Mouse (Mus musculus) brain, embryonic 18.5 days (tissue): ENCODE results near the gene Myl6b.
"Not testable (repeated sequence)": the region's sequence is repeated elsewhere in the genome, so short reads cannot be mapped to it uniquely, and the experiment has no call there.

Source experiments
- DNase-seq: peaks from one replicate; pipeline ENCODE4 v3.0.0-alpha.2; 2012; ENCODE audit warnings: low read depth, low spot score

The Myl6b gene

DNA sequence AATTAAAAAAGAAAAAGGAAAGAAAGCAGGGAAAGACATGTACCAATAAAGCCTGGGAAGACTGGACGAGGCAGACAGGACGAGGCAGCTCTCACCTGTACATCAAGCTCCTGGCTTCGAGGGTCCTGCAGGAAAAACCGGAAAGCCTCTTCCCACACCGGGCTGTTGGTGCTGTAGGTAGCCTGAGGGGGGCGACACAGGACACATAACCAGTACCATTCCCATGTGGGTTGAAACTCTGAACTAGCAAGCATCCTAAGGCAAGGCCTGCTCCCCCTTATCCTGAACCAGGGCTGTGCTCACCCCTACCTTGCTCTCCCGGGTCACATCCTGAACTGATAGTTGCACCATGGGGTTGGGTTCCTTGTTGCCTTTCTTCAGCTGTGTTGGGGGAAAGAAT, 20.3 kb upstream of the Myl6b start:
- DNase-seq = no peak

DNA sequence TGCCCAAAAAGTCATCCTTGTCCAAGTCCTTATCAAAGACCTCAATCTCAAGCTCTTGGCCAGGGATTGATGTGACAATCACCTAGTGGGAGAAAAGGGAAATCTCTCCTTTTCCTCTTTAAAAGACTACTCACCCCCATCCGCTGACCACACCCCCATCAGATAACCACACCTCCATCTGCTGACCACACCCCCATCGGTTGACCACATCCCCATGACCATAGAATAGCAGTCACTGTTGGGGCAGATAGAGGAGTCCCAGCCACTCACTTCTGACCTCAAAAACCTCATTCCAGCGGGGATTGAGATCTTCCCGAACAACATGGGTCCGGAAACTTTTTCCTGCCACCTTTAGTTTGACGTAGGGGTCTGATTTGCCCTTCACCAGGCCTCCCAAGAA, 18.2 kb upstream of the Myl6b start:
- DNase-seq = no peak

DNA sequence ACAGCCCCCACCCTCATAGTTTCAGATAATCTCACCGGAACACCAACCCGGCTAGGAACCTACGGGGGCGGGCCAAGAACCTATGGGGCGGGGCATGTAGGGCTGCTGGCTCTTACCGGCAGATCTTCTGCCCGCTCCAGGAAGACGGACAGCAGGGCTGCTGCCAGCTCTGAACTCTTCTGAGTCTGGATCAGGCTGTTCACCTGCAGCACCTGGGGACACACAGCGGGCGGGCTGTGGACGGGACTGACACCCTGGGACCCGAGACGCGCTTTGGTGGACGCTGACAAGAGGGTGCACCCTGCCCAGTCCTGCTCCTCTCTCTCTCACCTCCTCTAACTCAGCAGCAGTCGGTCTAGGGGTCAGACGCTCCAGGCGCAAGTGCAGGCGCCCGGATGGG, 17.5 kb upstream of the Myl6b start:
- DNase-seq = no peak

DNA sequence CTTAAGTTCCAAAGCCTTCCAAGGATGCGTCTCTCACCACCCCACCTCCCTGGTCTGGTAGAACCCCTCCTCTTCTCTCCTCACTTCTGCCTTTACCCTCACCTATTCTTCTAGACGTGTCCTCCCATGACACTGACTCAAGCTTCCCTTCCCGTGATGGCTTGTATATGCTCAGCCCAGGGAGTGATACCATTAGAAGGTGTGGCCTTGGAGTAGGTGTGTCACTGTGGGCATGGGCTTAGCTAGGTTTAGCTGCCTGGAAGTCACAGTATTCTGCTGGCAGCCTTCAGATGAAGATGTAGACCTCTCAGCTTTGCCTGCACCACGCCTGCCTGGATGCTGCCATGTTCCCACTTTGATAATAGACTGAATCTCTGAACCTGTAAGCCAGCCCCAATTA, 16.6 kb upstream of the Myl6b start:
- no peak for DNase-seq

DNA sequence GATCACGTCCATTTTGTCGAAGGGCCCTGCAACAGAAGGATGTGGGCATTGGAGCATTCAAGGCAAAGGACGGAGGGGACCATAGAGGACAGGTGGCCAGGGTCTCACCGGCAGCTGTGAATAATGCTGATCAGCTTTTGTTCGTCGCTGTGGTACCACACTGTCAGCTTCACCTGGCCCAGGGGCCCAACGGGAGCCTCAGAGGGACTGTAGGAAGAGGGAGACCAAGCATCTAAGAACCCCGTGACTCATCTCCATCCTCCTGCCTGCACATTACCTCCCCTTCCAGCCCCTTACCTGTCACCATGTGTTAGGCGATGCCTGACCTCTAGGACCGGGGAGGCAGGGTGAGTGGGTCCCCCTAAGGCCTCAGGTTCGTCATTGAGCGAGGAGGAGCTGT, 13.3 kb upstream of the Myl6b start:
- no peak for DNase-seq

DNA sequence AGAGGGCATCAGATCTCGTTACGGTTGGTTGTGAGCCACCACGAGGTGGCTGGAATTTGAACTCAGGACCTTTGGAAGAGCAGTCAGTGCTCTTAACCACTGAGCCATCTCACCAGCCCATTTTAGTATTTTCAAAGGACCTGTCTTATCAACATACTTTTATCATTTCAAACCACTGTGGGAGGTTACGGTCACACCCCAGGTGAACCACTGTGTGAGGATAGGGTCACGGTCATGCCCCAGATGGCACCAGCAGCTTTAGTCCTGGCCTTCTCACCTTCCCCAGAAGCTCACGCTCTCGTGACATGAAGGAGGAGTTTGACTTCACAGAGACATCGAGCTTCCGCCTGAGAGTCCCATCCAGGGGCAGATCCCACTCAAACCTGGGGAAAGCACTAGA, 12.7 kb upstream of the Myl6b start:
- DNase-seq = no peak

DNA sequence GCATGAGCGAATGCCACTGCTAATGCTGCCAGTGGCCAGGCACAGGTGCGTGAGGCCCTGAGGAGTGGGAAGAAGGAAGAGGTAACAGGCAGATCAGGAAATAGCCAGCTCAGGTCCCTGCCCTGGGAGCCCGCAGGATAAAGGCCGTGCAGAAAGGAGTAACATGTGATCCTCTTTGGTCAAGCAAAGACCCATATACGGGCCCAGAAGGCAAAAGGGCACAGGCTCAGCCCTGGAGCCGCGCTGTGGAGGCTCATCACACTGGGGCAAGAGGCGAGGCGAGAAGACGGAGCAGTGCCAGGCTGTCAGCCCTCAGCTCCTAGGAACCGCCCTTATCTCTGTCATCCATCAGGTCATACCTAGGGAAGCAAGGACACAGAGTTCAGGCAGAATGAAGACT, 11.8 kb upstream of the Myl6b start:
- no peak for DNase-seq

DNA sequence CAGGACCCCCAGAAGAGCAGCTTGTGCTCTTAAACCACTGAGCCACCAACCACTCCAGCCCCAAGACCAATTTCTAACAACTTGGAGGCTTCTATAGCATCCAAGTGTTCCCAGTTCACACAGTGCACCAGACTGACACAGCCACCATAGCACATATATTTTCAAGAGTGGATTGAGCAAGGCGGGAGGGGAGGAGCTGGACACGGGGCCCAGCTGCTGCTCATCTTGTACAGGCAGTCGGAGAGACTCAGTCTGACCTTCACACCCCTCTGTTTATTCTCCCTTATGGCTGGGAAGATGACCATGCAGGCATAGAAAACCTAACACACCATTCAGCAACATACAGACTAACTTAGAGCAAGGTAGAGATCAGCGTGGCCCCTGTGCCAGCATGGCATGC, 11.3 kb upstream of the Myl6b start:
- no peak for DNase-seq

DNA sequence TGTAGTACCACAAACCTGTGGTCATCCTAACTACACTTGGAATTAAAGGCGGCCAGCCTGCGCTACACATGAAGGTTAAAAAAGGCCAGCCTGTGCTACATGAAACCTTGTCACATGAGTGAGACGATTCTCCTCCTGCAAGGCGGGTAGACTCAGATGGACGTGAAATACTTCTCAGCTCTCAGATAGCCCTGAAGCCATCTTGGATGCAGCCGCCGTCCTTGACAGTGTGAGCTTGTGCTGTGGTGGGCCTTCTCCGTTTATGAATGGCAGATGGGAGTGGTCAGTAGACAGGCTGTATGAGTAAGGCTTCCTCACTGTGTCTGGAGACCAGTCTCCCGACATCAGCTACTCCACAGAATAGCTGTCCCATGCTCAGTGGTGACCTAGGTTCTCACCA, 10.7 kb upstream of the Myl6b start:
- no peak for DNase-seq

DNA sequence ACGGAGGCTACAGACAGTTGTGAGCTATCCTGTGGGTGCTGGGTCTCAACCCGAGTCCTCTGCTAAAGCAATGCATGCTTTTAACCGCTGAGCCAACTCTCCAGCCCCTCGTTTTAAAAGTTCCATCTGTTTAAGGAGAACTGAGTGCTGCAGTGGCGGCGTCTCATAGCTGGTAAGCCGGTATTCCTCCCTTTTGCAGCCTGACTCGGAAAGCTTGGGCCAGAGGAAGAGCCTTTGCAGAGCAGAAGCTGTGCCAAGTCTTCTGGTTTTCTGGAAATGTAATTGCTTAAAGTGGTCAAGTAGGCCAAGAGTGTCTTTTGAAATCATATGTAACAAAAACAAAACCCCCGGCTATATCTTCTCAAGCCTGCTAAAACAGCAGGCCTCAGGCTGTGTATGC, 9.8 kb upstream of the Myl6b start:
- DNase-seq = no peak

DNA sequence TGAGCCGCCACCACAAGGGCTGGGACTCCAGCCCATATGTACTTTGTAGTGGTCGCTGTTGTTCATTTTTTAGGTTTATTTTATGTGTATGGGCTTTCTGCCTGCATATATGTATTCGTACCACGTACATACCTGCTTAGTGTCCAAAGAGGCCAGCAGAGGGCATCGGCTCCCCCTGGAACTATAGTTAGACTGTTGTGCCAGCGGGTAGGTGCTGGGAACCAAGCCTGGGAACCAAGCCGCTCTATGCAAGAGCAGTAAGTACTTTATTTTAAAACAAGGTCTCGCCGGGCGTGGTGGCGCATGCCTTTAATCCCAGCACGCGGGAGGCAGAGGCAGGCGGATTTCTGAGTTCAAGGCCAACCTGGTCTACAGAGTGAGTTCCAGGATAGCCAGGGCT, 7.5 kb upstream of the Myl6b start:
- no peak for DNase-seq

DNA sequence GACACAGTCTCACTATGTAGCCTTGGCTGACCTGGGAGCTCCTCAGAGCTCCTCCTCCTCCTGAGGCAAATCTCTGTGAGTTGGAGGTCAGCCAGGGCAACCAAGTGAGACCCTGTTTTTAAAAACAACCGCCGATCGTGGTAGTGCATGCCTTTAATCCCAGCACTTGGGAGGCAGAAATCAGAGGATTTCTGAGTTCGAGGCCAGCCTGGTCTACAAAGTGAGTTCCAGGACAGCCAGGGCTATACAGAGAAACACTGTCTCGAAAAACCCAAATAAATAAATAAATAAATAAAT, 6.8 kb upstream of the Myl6b start:
- not testable (repeated sequence) for DNase-seq

DNA sequence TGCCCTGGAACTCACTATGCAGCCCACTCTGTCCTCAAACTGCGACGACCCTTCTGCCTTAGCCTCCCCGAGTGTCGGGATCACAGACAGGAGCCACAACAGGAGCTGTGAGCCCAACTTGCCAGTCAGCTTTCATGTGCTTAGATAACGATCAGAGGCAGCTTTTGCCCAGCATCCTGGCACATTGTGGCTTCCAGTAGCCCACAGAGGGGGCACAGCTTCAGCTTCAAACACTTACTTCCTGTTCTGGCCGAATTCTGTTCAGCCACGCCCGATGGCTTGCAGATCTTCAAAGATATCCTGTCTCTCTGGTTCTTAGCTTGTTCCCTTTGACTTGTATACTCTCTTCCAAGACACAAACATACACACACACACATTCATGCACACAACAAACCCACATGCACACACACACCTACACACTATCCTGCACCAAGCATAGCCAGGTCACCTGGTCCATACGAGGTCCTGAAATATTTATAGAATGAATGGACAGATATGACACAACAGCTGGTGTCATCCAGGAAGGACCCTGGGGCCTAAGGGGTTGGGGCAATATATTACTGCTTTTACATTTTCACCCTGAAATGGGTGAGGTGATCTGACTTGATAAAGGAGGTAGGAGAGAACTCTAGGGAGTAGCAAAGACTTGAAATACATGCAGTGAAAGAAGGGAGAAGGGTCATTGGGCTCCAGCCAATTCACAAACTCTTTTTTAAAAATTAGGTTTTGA, 6.3 kb upstream of the Myl6b start:
- no peak for DNase-seq

DNA sequence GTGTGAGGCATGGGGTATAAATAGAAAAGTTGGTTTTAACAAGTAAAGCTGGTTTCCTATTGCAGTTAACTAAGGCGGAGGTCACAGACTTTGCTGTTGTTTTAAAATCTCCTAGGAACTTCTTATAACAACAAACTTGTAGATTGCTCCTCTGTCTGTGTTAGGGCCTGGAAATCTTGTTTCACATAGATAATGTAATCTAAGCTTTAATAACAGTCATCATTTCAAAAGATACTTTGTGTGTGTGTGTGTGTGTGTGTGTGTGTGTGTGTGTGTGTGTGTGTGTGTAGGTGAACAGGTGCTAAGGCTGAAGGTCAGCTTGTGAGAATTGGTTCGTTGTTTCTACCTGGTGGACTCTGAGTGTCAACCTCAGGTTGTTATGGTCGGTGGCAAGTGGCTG, 5.5 kb upstream of the Myl6b start:
- DNase-seq = no peak

DNA sequence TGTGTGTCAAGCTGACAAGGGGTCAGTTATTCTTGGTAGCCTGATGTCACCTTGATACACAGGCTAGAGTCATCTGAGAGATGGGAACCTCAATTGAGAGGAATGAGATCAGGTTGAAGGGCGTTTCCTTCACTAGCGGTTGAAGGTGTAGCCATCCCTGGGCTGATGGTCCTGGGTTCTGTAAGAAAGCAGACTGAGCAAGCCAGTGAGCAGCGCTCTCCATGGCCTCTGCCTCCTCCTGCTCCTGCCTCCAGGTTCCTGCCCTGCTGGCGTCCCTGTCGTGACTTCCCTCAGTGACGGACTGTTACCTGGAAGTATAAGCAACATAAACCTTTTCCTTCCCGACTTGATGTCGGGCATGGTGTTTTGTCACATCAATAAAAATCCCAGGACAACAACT, 5.0 kb upstream of the Myl6b start:
- no peak for DNase-seq

DNA sequence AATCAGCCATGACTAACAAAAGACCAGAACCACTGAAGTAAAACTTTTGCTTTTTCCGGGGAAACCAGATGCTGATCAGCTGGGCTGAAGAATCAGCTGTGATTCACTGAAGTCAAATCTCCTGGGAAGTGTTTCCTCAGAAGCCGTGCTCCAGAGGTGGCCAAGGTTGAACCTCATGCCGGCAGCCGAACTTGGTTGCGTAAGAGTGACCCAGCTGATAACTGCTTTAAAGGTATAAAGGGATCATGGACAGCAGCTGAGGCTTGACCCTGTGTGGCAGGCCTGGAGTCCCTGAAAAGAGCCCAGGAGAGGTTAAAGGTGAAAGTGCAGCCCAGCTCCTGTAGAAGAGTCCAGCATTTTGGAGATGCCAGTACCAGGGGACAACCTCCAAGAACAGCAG, 3.9 kb upstream of the Myl6b start:
- no peak for DNase-seq

DNA sequence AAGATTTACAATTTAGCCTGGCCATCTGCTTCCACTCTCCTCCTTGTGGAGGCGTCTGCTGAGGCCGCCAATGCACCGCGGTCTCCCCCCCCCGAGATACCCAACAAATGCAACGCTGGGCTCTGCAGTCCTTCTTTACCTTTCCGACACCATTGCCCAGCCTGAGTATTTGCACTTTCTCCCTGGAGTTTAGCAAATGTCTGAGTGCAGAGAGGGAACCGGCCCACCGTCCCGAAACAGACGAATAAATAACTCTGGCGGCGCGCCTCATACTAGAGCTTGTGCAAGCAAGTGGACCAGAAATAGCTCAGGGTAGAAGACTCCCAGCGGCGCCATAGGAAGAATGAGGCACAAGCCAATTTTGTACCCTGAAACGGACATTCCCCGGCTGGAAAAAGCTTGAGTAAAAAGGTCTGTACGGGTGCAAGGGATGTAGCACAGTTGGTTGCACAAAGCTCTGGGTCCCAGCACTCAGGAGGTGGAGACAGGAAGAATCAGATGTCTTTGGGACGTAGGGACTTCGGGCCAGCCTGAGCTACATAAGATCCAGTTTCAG, 709 bp upstream of the Myl6b start:
- no peak for DNase-seq

DNA sequence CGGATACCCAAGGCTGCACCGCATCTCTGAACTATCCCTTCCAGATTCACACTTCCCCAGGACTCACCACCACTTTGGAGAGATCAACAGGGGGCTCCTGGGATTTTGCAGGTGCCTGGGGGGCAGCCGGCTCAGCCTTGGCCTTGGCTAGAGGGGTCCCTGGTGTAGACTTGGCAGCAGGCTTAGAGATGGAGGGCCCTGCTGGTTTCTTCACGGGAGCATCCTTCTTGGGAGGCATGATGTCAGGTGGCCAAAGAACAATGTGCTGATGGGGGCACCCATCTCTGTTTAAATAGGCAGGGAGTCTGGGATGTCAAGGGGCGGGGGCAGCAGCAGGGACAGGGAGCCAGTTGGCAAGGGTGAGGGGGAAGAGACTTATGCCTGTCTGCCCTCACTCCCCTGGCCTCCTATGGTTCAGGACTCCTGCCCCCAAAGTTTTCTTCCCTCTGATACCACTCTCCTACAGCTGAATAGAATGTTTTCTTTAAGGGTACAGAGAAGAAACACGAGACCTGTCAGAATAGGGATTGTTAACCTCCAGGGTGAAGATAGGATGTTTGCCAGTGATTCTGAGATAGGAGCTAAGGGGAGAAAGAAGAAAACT, 1.2 kb downstream of the Myl6b start:
- no peak for DNase-seq

DNA sequence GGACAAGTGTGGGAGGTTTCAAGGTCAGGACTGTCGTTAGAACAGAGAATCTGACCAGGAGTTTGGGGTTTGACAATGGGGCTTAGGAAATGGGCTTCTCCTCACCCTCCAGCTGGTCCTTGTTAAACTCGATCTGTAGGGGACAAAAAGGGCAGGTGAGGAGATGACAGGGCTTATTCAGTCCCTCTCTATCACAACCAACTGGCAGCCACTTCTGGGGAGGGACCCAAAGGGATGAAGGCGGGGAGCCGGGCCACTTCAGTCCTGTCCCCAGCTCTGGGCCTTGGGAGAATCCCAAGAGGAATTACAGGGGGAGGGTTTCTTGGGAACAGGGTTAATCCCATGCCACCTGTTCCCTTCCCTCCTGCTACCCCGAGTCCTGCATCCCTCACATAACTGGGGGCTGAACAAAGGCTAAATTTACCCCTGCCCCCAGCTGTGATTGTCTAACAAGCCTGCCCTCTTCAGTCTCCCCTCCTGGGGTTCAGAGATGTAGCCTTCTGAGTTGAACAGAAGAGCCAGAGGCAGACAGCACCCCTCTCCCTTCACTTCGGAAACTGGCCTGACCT, 1.9 kb downstream of the Myl6b start:
- DNase-seq = no peak

DNA sequence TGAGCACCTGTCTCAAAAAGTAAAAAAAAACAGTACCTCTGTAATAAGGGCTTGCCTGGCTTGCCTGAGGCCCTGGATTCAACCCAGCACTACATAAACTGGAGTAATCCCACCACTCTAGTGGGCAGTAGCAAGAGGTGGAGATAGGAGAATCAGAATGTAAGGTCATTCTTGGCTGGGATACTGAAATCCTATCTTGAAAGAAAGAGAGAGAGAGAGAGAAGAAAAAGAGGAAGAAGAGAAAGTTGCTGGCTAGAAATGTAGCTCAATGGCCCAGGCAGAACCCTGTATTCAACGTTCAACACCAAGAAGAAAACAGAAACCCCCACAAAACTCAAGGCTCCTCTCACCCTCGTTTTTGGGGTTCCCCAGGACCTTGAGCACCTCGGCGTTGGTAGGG, 2.6 kb downstream of the Myl6b start:
- DNase-seq = no peak

DNA sequence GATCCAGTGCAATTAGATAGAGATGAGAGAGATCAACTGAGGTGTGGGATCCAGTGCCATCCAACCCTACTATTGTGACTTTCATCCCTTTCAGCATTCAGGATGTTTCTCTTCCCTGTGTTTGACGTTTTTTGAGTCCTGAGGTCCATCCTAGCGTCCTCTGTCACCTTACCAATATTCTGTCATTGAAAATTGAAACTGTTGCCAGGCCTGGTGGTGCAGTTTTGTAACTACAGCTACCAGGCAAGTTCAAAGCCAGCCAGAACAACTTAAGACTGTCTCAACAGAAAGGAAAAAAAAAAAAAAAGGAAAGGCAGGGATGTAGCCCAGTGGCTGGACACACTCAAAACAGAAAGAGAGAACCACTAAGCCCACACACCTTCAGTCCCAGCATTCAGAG, 3.2 kb downstream of the Myl6b start:
- DNase-seq = no peak

DNA sequence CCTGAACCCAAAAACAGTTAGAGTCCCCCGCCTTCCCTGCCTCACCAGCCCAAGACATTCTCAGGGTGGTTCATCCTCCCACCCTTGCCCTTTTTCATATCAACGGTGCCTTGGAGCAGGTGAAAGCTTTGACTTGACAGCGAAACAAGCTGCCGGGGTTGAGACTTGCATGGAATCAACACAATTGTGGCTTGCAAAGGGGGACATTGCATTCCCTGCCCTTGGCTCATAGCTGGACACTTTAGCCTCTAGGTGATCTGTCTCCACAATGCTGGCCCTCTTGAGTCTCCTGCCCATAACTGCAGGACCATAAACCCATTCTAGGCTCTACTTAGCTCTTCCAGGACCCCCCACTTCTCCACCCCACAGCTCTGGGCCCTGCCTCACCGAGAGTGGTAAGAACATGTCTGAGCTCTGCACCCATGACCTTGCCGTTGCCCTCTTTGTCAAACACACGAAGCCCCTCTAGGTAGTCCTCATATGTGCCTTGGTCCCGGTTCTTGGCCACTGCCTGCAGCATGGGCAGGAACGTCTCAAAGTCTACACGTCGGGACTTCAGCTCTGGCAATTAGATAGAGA, 3.7 kb downstream of the Myl6b start:
- no peak for DNase-seq
